In genomic region chr16:92961361-92961760, GRCm38 (mm10) we compare ENCODE assay signal across 21 mouse cellular contexts.
DNase-seq lines count a peak whose midpoint lies in the region; ATAC-seq lines count a peak whose summit lies in the region.
"Had no signal": no experiment of that assay in that cellular context is flagged by ENCODE, and none has a peak within 500 bp of the region (broad histone marks: within the 10 kb centered on the region; RNA-seq: fewer than 3 reads in every experiment).

No protein-coding gene starts in this region.

- no peak overlapping the region for H3K4me2 ChIP-seq in embryonic facial prominence, embryonic 14.5 days (ENCODE audit: low read depth, low read length)
- H3K4me2 ChIP-seq in hindbrain, embryonic 11.5 days (replicated peaks; ENCODE audit: low read depth, low read length) = no peak overlapping the region
- H3K4me2 ChIP-seq: embryonic facial prominence, embryonic 13.5 days; heart, embryonic 12.5 days; hindbrain, embryonic 14.5 days; intestine, embryonic 15.5 days had no signal

- H3K27ac ChIP-seq in embryonic facial prominence, embryonic 14.5 days (replicated peaks; ENCODE audit: low read depth, low read length) = no peak overlapping the region
- H3K27ac ChIP-seq in embryonic facial prominence, embryonic 10.5 days (replicated peaks) = no peak overlapping the region
- H3K27ac ChIP-seq in hindbrain, embryonic 10.5 days = no peak overlapping the region
- no peak overlapping the region for H3K27ac ChIP-seq in hindbrain, embryonic 11.5 days (ENCODE audit: low read depth, low read length)
- H3K27ac ChIP-seq: embryonic facial prominence, embryonic 13.5 days; forebrain, embryonic 10.5 days; hindbrain, embryonic 14.5 days; intestine, embryonic 15.5 days had no signal

- H3K36me3 ChIP-seq in embryonic facial prominence, embryonic 14.5 days (ENCODE audit: control insufficient read depth, insufficient read depth, low read length) = no peaks in the 10 kb centered on the region
- H3K36me3 ChIP-seq in embryonic facial prominence, embryonic 10.5 days (replicated peaks) = no peaks in the 10 kb centered on the region
- H3K36me3 ChIP-seq in hindbrain, embryonic 10.5 days = no peaks in the 10 kb centered on the region
- no peaks in the 10 kb centered on the region for H3K36me3 ChIP-seq in hindbrain, embryonic 11.5 days (ENCODE audit: control insufficient read depth, insufficient read depth, low read length)
- H3K36me3 ChIP-seq: embryonic facial prominence, embryonic 13.5 days; forebrain, embryonic 10.5 days; G1E; heart, embryonic 12.5 days; intestine, embryonic 15.5 days had no signal

- H3K4me1 ChIP-seq in embryonic facial prominence, embryonic 14.5 days (ENCODE audit: control insufficient read depth, insufficient read depth, low read length) = no peaks in the 10 kb centered on the region
- H3K4me1 ChIP-seq in embryonic facial prominence, embryonic 10.5 days = peaks cover 8% of the 10 kb centered on the region; the same call in 1 of the 2 replicates
- no peaks in the 10 kb centered on the region for H3K4me1 ChIP-seq in hindbrain, embryonic 10.5 days (replicated peaks)
- H3K4me1 ChIP-seq in hindbrain, embryonic 11.5 days (replicated peaks; ENCODE audit: control insufficient read depth, insufficient read depth, low read length) = no peaks in the 10 kb centered on the region
- H3K4me1 ChIP-seq: forebrain, embryonic 10.5 days; intestine, embryonic 15.5 days had no signal

- H3K4me3 ChIP-seq in embryonic facial prominence, embryonic 14.5 days (ENCODE audit: low read depth, low read length) = no peak overlapping the region
- H3K4me3 ChIP-seq in embryonic facial prominence, embryonic 10.5 days = no peak overlapping the region
- no peak overlapping the region for H3K4me3 ChIP-seq in hindbrain, embryonic 10.5 days
- H3K4me3 ChIP-seq in hindbrain, embryonic 11.5 days (ENCODE audit: low read depth, low read length) = no peak overlapping the region
- H3K4me3 ChIP-seq: embryonic facial prominence, embryonic 13.5 days; forebrain, embryonic 10.5 days; heart, embryonic 12.5 days; intestine, embryonic 15.5 days had no signal

- WGBS in embryonic facial prominence, embryonic 14.5 days = 81% methylated on average over 3 of the region's 3 CpGs
- WGBS in embryonic facial prominence, embryonic 10.5 days = 75% methylated on average over 3 of the region's 3 CpGs
- 56% methylated on average over 3 of the region's 3 CpGs for WGBS in hindbrain, embryonic 10.5 days
- WGBS in hindbrain, embryonic 11.5 days = 62% methylated on average over 3 of the region's 3 CpGs

- H3K9me3 ChIP-seq in embryonic facial prominence, embryonic 14.5 days (ENCODE audit: control insufficient read depth, low read length) = no peaks in the 10 kb centered on the region
- H3K9me3 ChIP-seq in embryonic facial prominence, embryonic 10.5 days = no peaks in the 10 kb centered on the region
- no peaks in the 10 kb centered on the region for H3K9me3 ChIP-seq in hindbrain, embryonic 10.5 days
- no peaks in the 10 kb centered on the region for H3K9me3 ChIP-seq in hindbrain, embryonic 11.5 days (ENCODE audit: control insufficient read depth, low read length)
- H3K9me3 ChIP-seq: embryonic facial prominence, embryonic 13.5 days; forebrain, embryonic 10.5 days; G1E; heart, embryonic 12.5 days; intestine, embryonic 15.5 days had no signal

- peak; percentile 32 for DNase-seq in embryonic facial prominence, embryonic 14.5 days (ENCODE audit: low spot score)
- no peak for DNase-seq in embryonic facial prominence, embryonic 10.5 days (ENCODE audit: low spot score)
- peak; percentile 10 for DNase-seq in hindbrain, embryonic 10.5 days (ENCODE audit: low spot score)
- DNase-seq in hindbrain, embryonic 11.5 days (ENCODE audit: low spot score) = no peak
- DNase-seq in R1 (ENCODE audit: low read depth, low spot score) = peak; percentile 18
- DNase-seq in right cerebral cortex, adult 2 months (ENCODE audit: low spot score in 2 of 2) = no peak
- DNase-seq: adrenal gland, adult 8-10 months; cerebellum, adult 11 months; cerebellum, adult 8-10 months; cerebellum, postnatal 14 days; gastrocnemius, postnatal 10 days; heart, adult 18-20 months; heart, postnatal 4 days; kidney, adult 18-20 months had no signal

- ATAC-seq in embryonic facial prominence, embryonic 14.5 days (ENCODE audit: low read depth) = 0 out of 2 replicates have a peak, but pooled peaks have one; percentile 41
- no peak for ATAC-seq in hindbrain, embryonic 11.5 days (ENCODE audit: low FRiP score)
- ATAC-seq: forebrain, embryonic 14.5 days; intestine, embryonic 15.5 days had no signal

- no peaks in the 10 kb centered on the region for H3K27me3 ChIP-seq in embryonic facial prominence, embryonic 14.5 days (replicated peaks; ENCODE audit: control insufficient read depth, insufficient read depth, low read length)
- H3K27me3 ChIP-seq in embryonic facial prominence, embryonic 10.5 days (replicated peaks; ENCODE audit: low read depth, poor library complexity, severe bottlenecking) = no peaks in the 10 kb centered on the region
- H3K27me3 ChIP-seq in hindbrain, embryonic 10.5 days (ENCODE audit: insufficient read depth, poor library complexity, severe bottlenecking) = no peaks in the 10 kb centered on the region
- no peaks in the 10 kb centered on the region for H3K27me3 ChIP-seq in hindbrain, embryonic 11.5 days (ENCODE audit: control insufficient read depth, insufficient read depth, low read length)
- H3K27me3 ChIP-seq: embryonic facial prominence, embryonic 13.5 days; intestine, embryonic 15.5 days had no signal

- H3K9ac ChIP-seq in embryonic facial prominence, embryonic 14.5 days (ENCODE audit: low read depth, low read length) = no peak overlapping the region
- H3K9ac ChIP-seq in hindbrain, embryonic 11.5 days (ENCODE audit: low read depth, low read length) = no peak overlapping the region
- H3K9ac ChIP-seq: embryonic facial prominence, embryonic 13.5 days; heart, embryonic 12.5 days; hindbrain, embryonic 14.5 days; intestine, embryonic 15.5 days had no signal

Comparison
In these comparisons a context has a peak if more than half of its experiments do, and no peak if none do; other contexts are left out.
1. DNase-seq: peak in embryonic facial prominence, embryonic 14.5 days (single experiment), hindbrain, embryonic 10.5 days (single experiment) and R1 (single experiment); none in embryonic facial prominence, embryonic 10.5 days (single experiment), hindbrain, embryonic 11.5 days (single experiment) and right cerebral cortex, adult 2 months (0 of 2).